Mouse (Mus musculus) CD4-positive, CD25-positive, alpha-beta regulatory T cell, adult 2 months (primary cell): ENCODE measurements around the gene Rnaseh2a.
A peak's percentile ranks its signal among the peaks of the same experiment; 100 is the strongest.

Experiments
- DNase-seq: peaks from one replicate; pipeline ENCODE4 v3.0.0-alpha.2; 2012; ENCODE audit warnings: low read depth, low spot score

Rnaseh2a gene

GRCm38 (mm10) chr8:84969241-84970134, at the start of gene Rnaseh2a, which contains the start of the genes Gm49661 and Prdx2:
TSS of gene Rnaseh2a (minus strand) at chr8:84969767.
TSS of gene Gm49661 (minus strand) at chr8:84969433.
TSS of gene Prdx2 (plus strand) at chr8:84969587.
- peak; percentile 79 for DNase-seq

DNA sequence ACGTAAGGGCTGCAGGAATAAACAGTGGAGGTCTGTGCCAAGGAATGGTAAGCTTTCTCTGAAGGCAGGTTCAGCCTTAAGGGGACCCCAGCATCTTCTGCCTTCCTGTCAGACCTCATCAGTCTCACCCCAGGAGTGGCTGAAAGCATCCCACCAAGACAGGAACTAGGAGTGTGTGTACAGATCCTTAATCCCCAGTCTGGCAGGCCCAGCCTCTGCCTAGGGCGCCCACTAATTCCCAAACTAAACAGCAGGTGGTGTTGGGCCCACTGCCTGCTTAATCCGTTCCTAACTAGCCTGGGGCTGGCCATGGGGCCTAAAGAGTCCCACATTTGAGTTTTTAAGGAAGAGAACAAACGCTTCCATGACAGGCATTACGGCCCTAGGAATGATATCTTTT, 47.6 kb upstream of the Rnaseh2a start:
- no peak for DNase-seq

- no peak for DNase-seq
These were observed 47.2 kb upstream of the Rnaseh2a start for GRCm38 (mm10) chr8:85016724-85017123.

DNA sequence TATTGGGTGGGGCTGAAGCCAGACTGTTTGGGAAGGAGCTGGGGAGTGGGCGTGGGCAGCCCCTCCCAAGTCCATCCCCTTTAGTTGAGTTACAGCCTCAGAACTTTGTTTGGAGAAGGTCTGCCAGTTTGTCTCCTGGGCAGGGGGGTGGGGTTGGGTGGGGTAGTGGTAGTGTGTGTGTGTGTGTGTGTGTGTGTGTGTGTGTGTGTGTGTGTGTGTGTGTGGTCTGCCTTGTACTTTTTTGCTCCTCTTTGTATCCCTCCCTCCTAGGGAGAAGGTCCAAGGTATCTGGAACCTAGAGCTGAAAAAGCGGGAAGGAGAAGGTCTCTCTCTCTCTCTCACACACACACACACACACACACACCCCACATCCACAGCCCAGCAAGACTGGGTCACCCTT, 44.9 kb upstream of the Rnaseh2a start, which contains the start of gene Best2:
Gene Best2 (minus strand): TSS at position 101 of the 400 bp plus-strand sequence.
- no peak for DNase-seq

DNA sequence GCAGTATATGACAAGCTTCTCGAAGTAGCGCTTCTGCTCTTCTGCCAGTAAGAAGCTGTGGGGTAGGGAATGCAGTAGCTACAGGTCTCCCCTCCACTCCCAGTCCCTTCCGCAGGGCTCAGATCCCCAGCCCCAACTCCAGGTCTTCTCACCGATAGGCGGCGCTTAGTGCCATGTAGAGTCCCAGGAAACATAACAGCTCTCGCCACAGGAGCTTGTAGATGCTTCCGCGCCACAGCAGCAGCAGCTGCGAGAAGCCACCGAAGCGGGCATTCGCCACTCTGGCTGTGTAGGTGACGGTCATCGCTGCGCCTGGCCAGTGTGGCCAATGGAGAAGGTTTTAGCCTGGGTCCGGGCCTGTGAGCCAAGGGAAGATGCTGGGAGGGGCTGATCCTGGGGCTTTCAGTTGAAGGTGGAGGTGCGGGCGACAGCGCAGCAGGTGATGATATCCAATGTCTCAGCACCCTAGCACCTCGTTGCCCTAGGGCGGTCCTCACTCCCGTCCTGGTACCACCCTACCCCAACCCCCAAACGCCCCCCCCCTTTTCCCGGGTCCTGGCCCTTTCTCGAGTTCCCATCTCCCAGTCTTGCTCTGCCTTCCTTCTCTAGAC, 43.8 kb upstream of the Rnaseh2a start:
- peak; percentile 90 for DNase-seq

DNA sequence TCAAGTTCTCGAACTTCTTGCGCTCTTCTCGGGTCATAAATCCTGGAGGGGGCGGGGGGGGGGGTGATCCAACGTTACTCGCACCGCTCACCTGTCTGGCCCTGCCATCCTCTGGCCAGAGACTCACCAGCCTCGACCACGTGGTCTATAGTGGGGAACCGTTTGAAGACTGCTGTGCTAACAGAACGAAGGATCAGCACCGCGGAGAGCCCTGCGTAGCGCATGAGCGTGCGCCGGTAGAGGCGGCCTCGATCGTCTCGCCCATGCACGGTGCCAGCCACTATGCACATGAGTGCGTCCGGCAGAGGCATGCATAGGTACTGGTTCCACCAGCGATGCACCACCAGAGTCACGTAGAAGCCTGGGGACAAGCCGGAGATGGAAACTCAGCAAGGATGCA, 41.7 kb upstream of the Rnaseh2a start:
- DNase-seq = no peak

DNA sequence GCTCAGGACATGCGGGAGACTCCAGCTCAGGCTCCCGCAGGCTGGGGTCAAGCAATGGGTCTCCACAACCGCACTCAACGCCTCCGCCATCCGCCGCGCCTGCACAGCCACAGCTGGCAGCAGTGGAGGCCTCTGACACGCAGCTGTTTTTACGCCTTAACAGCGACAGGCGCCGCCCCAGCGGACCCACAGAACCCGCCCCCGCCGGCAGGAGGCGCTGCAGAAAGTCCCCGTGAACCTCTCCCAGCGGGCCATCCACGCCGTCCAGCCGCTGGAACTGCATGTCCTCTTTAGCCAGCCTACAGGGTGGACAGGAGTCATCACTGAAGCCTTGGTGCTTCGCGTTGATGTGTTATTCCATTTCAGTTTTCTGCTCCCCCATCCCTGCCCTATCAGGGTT, 38.1 kb upstream of the Rnaseh2a start:
- DNase-seq = peak; percentile 67

GRCm38 (mm10) chr8:84997649-84998295, 28.2 kb upstream of the Rnaseh2a start:
- peak; percentile 95 for DNase-seq

DNA sequence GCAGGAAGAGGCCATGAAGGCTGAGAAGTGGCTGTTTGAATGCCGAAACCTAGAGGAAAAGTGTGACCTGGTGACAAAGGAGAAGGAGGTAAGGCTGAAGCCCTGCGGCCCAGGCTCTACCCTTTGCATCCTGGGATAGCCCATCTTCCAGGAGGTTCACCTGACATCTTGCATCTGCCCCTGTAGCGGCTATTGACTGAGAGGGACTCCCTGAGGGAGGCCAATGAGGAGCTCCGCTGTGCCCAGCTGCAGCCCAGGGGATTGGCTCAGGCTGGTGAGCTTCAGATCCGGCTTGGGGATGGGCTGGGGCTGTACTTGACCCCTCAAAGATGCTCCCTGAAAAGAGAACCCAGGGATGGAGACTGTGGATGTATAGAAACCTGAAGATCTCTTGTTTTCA, 27.4 kb upstream of the Rnaseh2a start:
- DNase-seq = no peak

DNA sequence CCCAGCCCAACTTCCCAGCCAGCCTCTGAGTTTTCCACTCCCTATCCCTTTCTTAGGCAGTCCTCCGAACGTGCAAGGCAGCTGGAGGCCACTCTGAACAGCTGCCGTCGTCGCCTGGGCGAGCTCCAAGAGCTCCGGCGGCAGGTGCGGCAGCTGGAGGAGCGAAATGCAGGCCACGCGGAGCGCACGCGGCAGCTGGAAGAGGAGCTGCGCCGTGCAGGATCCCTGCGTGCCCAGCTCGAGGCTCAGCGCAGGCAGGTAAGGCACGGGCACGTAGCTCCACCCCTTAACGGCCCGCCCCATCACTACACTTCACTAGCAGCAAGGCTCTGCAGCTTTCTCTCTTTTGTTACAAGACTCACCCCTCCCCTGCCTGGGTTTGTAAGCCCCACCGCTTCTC, 26.1 kb upstream of the Rnaseh2a start:
- DNase-seq = no peak

DNA sequence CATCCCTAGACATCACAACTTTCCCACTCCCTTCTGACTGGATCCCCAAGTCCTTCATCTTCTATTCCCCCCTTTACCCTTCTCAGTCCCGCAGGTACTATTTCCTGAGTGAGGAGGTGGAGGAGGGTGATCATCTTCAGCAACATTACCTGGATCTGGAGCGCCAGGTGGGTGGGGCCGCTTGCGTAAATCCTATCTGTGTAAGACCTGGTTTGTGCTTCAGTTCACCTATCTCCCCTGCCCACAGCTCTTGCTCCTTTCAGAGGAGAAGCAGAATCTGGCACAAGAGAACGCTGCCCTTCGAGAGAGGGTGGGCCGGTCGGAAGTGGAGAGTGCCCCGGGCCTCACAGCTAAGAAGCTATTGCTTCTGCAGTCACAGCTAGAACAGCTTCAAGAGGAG, 24.8 kb upstream of the Rnaseh2a start:
- no peak for DNase-seq

DNA sequence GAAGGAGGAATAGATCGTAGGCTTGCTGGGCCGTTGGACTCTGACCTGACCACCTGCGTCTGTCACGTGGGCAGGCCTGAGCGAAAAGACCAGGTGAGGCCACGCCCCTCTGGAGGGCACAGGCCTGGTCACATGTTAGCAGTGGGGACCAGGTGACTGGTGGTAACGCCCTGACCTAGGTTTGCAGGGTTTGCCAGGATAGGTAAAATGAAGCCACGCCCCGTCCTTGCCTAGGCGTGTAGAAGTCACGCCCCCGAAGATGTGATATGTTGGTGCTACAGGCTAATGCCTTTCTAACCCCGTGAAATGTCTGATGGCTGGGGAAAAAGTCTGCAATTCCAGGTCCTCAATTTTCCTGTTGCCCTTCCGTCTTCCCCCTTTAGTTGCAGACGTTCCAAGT, 21.3 kb upstream of the Rnaseh2a start:
- peak; percentile 75 for DNase-seq

DNA sequence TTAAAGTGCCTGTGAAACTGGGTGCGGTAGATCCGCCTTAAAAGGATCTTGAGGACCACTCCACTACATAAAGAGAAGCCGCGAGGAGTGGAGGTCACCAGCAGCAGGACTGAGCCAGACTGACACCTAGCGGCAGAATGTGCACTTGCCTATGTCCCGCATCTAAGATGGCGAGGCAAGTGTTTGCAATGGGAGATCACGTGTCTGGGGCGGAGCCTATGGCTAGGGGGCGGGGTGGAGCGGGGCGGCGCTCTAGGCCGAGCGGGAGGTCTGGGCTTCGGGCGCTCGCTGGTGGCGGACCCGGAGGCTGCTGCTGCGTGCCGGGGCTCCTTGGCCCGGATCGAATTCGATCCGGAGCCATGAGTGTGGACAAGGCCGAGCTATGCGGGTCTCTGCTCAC, 20.8 kb upstream of the Rnaseh2a start, which contains the start of gene Hook2:
Gene Hook2 (plus strand): TSS at position 255 of the 400 bp plus-strand sequence.
- DNase-seq = peak; percentile 100

GRCm38 (mm10) chr8:84989810-84990209, 20.2 kb upstream of the Rnaseh2a start:
- peak; percentile 94 for DNase-seq

DNA sequence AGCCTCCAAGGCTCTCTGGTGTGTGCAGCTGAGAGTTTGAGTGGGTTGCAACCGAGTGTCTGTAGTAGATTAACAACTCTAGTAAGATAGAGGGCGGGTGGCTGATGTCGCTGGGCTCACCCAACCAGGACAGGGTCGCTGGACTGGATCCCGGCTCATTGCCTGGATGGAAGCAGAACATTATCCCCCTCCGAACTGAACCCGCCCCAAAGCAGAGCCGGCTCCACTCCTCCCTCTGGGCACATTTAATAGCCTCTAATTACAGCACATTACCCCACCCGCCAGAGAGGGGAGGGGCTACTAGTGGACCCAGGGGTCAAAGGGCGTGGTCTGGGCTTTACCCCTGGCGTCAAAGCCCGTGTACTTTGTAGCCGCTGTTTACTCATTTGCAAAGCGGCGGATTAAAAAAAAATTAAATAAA, 19.8 kb upstream of the Rnaseh2a start:
- DNase-seq = peak; percentile 41

GRCm38 (mm10) chr8:84987903-84988302, 18.3 kb upstream of the Rnaseh2a start:
- DNase-seq = no peak

DNA sequence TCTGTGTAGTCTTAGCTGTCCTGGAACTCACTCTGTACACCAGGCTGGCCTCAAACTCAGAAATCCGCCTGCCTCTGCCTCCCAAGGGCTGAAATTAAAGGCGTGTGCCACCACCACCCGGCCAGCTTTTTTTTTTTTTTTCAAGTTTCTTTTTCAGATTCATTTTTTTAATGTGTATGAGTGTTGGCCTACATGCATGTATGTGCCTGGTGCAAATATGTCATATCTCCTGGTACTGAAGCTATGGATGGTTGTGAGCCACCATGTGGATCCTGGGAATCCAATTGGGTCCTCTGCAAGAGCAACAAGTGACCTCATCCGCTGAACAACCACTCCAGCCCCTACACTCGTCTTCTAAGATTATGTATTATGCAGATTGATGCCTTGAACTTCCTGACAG, 17.8 kb upstream of the Rnaseh2a start:
- no peak for DNase-seq

- no peak for DNase-seq
These were observed 16.9 kb upstream of the Rnaseh2a start for GRCm38 (mm10) chr8:84986379-84986945.

GRCm38 (mm10) chr8:84985684-84986378, 16.3 kb upstream of the Rnaseh2a start:
- DNase-seq = peak; percentile 99

- DNase-seq = peak; percentile 74
These were observed 15.6 kb upstream of the Rnaseh2a start for GRCm38 (mm10) chr8:84985049-84985683.
